Mouse (Mus musculus): ENCODE measurements around the gene Rasgef1b.

The Rasgef1b gene

GRCm38 (mm10) chr5:99447481-99447880, 281.4 kb downstream of the Rasgef1b start:
- no peak for DNase-seq (ENCODE audit: low spot score)

GRCm38 (mm10) chr5:99445242-99445641, 283.6 kb downstream of the Rasgef1b start:
- DNase-seq (ENCODE audit: low spot score) = no peak

DNA sequence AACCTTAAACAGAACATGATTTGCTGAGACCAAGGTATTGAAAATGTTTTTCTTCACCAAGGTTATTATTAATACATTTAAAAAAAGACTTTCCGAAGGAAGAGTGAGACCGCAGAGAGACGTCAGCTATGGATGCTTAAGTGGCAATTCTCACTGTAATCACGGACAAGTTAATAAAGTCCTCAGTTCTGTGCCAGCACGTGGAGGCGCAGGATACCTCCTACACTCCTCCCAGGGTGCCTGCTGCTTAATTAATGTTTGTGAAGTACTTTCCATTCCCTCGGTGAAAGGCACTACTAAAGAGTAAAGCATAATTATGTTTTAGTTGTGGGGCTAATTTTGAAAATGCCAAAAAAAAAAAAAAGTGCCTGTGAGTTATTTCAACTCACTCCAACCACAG, 284.1 kb downstream of the Rasgef1b start:
- DNase-seq (ENCODE audit: low spot score) = no peak

DNA sequence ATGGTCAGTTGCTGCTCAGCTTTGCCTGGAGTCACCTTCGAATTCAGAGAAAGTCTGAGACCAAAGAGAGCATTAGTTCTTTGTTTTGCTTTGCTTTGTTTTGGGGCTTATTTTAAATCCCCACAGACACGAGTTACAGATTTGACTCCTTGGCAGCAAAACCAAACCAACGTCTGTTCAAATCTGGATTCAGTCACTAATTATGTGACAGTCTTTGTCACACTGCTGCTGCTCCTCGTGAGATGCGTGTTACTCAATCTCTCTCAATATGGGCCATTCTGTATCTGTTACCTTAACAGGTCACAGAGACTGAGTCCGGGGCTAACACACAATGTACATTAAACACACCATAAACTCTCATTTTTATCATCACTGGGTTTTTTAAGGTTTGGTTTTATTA, 288.8 kb downstream of the Rasgef1b start:
- no peak for DNase-seq (ENCODE audit: low spot score)

DNA sequence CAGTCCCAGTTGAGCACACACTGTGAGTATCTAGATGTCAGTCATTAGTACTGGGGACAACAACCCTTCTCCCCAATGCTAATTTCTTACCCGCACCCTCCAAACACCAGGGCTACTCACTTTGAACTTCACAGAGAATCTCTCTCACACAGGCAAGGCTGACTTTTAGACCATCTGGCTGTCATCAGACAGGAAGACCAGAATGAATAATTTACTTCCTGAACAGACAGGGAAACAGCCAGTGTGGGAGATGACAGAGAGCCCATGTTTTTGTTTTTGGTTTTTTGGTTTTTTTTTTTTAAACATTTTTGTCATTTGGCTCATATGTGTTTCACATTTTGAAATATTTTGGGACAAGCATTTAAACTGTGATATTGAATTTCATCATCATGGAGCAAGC, 290.3 kb downstream of the Rasgef1b start:
- no peak for DNase-seq (ENCODE audit: low spot score)

- DNase-seq (ENCODE audit: low spot score) = no peak
Observed at GRCm38 (mm10) chr5:99434226-99434625, 294.6 kb downstream of the Rasgef1b start.

GRCm38 (mm10) chr5:99432471-99432870, 296.4 kb downstream of the Rasgef1b start:
- no peak for DNase-seq (ENCODE audit: low spot score)

- DNase-seq (ENCODE audit: low spot score) = no peak
Observed at GRCm38 (mm10) chr5:99429273-99429672, 299.6 kb downstream of the Rasgef1b start.

GRCm38 (mm10) chr5:99428648-99429047, 300.2 kb downstream of the Rasgef1b start:
- DNase-seq (ENCODE audit: low spot score) = no peak

DNA sequence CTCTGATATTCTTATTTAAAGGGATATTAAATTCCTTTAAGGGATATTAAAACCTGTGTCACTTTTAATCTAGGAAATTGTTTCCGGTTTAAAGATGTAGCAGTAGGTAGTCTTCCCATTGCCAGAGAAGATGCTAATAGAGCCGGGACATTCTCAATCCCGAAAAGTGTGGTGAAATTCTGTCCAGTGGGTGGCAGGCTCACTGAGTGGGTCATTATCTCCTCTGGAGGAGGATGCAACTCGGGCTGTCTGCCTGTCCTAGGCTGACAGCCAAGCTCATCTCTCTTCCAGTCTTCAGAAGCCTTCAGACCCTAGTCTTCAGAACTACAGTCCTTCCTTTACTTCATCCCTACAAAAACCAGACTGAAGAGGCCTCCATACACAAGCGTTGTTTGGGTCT, 305.6 kb downstream of the Rasgef1b start:
- no peak for DNase-seq (ENCODE audit: low spot score)

GRCm38 (mm10) chr5:99422856-99423255, 306.0 kb downstream of the Rasgef1b start:
- DNase-seq (ENCODE audit: low spot score) = no peak

DNA sequence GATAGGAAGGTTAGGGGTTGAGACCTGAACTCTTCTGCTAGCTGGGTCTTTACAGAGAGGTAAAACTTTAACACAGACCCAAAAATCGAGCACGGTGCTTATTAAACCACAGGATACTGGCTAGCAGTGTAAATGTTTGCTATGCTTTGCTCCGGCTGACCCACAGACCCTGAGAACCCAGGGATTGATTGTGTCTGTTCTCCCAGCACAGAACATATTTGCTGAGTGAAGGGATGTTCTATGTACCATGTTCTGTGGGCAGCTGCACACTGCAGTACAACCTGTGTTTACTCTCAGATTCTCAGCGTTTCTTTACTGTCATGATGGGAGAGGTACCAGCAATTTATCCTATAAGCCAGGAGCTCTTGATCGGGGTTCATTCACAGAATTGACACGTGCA, 306.8 kb downstream of the Rasgef1b start:
- DNase-seq (ENCODE audit: low spot score) = no peak

DNA sequence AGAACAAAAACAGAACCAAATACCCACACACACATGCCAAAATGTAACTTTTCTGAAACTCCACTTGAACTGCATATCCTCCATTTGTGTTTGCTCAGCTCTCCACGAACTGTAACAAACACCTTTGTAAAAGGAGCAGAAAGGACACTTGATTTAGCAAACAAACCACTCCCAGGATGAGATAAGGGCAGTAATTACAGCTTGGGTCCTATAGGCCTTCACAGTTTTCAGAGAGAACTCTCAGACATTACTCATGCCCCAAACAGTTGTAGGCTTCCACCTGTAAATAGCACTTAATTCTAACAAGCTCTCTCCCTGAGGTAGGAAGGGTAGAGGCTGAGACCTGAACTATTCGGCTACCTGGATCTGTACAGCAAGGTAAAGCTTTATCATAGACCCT, 309.0 kb downstream of the Rasgef1b start:
- no peak for DNase-seq (ENCODE audit: low spot score)

GRCm38 (mm10) chr5:99416902-99417301, 312.0 kb downstream of the Rasgef1b start:
- DNase-seq (ENCODE audit: low spot score) = no peak

DNA sequence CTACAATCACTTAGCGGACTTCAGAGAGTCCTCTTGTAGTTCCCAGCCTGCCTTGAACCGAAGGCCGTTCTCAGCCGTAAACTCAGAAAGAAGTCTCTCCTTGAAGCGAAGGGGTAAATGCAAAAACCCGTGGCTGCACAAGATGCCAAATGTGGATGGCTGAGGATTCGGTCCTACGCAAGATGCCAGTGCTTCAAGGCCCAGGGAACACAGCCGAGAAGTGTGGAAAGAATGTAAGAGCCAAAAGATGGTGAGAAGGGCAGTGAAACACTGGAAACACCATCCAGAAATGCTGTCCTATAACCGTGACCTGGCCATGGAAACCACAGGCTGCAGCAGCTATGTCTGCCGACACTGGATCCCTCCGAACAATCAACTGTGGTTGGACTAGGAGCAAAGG, 313.2 kb downstream of the Rasgef1b start:
- DNase-seq (ENCODE audit: low spot score) = no peak

DNA sequence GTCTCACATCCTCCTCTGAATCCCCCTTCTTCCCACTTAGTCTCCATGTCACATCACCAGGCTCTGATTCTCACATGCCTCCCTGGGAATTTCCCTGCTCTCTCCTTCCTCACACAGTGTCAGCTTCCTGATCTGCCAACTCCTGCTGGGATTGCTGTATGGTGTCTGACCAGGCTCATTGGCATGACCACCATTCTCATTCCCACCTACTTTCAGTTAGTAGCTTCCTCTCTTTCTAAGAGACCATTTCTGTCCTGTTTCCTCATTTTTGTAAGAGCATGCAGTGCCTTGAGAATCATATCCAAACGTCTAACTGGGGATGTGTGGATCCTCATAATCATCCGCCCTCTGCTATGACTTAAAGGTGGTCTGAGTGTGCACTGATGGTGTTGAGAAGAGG, 313.8 kb downstream of the Rasgef1b start:
- no peak for DNase-seq (ENCODE audit: low spot score)

DNA sequence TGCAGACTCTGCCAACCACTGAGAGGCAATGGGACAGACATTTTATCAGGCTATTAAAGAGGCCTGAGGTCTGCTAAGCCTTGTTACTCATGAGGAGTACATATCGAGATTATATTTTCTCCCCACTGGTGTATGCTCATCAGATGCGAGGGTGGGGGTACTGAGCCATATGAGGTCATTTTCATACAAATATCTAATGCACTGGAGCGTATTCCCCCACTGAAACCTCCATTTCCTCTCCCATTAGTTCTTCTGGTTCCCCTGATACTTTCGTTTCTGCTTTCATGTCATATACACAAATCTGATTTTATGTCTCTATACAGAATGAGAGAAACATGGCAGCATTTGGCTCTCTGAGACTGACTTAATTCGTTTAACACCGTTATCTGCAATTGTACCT, 314.6 kb downstream of the Rasgef1b start:
- no peak for DNase-seq (ENCODE audit: low spot score)

DNA sequence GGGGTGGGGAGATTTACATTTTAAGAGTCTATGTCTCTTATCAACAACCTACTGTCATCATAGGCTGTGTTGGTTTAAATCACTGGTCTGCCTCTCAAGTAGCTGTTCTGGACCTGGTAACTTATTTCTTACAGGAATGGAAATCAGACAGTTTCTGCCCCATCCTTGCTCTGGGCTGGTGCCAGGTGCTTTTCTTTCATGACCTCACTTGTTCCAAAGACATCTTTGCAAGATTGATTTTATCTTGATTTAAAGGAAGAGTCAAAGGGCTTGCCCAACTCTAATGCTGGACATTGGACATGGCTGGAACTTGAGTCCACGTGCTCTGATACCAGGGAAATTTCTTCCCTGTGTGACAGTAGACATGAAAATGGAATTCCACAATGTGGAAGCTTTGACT, 315.0 kb downstream of the Rasgef1b start:
- no peak for DNase-seq (ENCODE audit: low spot score)

DNA sequence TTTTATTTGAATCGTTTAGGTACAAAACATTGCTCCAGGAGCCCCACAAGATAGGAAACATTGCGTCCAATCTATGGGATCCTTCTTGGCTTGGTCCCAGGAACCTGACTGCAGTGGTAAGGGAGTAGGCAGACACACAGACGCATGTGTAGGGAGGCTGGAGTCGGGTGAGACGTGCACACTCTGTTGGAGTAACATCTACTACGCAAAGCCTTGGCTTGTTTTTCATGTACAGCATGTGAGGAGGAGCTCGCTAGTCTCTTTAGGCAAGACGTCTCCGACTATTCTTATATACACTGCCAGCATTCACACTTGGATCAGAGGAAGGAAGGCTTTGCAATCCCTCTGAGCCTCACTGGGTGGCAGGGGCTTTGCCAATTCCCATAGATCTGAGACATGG, 315.5 kb downstream of the Rasgef1b start:
- no peak for DNase-seq (ENCODE audit: low spot score)

DNA sequence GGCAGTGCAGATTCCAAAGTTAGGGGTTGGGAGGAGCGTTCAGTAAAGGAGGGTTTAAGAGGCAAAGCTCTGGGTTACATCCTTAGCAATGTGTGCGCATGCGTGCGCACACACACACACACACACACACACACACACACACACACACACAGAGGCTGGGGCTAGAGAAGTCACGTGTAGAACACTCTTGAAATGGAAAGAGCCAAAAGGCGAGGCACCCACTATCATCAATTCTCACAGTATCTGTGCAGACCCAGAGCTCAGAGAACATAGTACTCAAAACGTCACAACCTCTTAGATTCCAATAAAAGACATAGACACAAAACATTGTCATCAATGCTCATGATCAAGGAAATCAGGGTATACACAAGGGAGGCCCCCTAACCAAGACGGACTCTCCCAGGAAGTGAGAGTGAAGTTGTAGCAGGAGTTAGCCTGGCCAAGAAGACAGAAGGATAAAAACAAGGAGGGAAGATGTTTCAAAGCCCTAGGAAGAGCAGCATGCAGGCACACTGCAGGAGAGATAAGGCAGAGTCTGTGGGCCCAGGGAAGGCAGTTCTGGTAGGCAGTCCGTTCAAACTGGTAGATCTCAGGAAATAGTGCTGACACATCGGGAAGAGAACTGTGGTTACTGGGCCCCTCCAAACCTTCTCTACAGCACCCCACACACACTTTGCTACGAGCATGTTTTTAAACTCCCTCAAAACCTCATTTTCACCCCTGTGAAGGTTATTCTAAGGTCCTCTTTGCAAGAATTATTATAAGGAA, 324.3 kb downstream of the Rasgef1b start:
- DNase-seq (ENCODE audit: low spot score) = no peak

DNA sequence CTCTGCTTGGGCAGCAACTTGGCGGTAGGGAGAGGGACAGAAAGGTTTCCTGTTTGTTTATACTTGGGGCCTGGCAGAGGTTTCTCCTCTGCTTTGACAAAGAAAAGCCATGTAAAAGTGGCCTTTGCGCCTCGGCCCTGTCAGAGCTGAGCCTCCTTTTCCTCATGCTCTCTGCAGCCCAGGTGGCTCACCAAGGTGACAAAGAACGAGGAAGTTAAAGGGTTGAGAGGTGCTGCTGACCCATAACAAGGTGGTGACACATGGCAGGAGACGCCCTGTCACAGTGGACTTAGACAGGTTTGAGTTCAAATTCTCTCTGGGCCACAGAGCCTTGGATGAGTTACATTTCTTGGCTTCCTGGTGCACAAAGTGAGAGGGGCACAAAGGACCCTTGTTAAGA, 325.5 kb downstream of the Rasgef1b start:
- DNase-seq (ENCODE audit: low spot score) = no peak

DNA sequence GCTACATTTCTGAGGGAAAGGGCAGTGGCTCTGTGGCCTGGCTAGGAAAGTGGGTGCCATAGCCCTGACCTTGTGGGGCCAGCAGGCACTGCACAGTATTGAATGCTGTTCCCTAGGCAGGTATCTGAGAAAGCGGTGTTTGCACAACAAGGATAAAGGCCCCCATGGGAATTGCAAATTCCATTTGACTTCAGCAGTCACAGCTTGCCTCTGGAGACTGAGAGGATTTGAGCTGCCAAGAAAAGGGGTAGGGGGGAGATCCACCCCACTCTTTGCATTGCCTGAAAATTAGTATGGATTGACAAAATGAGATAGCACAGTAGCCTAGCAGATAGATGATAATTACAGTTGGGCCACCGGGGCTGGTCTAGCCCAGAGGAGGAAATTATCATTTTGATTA, 326.1 kb downstream of the Rasgef1b start:
- no peak for DNase-seq (ENCODE audit: low spot score)

DNA sequence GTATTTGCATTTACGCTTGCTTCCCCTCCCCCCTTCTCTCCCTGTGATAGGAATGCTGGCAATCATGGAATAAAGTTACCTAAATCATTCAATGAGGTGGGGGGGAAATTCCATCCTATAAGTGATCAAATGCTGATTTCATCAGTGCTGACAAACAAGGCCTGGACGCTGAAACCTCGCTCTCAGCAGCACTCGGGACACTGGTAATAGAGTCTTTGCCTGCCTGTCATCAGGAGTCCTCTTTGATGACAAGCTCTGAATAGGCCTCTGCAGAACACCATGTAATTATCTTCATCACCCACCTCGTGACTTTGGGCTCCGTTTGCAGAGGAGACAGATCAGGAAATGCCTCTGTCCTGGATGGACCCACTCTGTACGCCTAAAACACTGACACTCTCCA, 326.6 kb downstream of the Rasgef1b start:
- DNase-seq (ENCODE audit: low spot score) = no peak

DNA sequence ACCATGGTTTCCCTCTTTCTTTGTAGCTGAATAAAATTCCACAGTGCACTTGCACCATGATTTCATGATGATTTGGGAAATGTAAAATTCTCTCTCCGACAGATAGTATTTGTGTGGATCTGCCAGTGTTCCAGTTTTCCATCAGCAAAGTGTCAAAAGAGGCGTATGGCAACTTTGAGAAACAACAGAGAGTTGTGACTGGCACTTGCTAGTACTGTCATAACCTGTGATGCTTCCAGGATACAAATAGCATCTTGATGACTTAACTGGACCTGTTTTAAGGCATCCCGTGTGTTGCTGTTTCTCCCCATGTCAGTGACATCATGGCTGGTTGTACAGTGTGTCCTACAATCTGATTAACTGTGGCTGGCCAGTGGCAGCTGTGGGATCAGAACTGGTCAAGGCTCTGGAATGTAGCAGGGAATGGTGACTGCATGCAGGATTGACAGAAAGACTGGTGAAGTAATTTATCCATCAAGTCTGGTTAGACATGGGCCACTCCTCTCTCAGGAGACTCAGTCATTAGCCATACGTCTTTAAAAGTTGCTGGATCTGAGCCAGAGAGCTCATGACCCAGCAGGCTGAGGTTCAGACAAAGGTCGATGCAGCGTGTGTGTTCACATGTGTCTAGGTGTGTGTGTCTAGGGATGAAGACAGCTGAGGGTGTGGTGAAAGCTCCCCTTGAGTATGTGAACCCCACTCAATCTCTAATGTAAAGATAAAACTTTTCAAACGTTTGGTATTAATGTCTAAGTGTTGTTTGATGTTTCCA, 328.8 kb downstream of the Rasgef1b start:
- no peak for DNase-seq (ENCODE audit: low spot score)

All from urinary bladder, postnatal 10 days (tissue).